Mouse (Mus musculus): Measurements from ENCODE around the gene Rhbdl2. TPM values are rescaled to one million over a fixed set of nuclear protein-coding genes. Genes with fewer than 3 reads are reported as not detected.
A peak's percentile ranks its signal among the peaks of the same experiment; 100 is the strongest.

Gene Rhbdl2
- polyA plus RNA-seq, 1 experiment from 2014 or later, result 19.0 TPM

- no peaks in the 10 kb centered on the region for H3K27me3 ChIP-seq
- no peak for TF ChIP-seq CTCF (IDR thresholded peaks at IDR 0.05)
- ChIA-PET CTCF (interaction anchor here (1.0 to 2.6 kb wide), 2 partner anchors 15 to 56 kb away, joined by 3 to 8 read pairs; no protein-coding TSS in a partner anchor), POLR2A (no interaction called here)
- DNase-seq (ENCODE audit: low read depth, low spot score) (peak; percentile 93), ATAC-seq (peak; percentile 91)
- in situ Hi-C loops (cut with MboI; ENCODE audit: low pct_unique_long_range_greater_than_20kb), result no loop called here
Measured at GRCm38 (mm10) chr4:123814030-123814501, 26.4 kb downstream of the Rhbdl2 start.

DNA sequence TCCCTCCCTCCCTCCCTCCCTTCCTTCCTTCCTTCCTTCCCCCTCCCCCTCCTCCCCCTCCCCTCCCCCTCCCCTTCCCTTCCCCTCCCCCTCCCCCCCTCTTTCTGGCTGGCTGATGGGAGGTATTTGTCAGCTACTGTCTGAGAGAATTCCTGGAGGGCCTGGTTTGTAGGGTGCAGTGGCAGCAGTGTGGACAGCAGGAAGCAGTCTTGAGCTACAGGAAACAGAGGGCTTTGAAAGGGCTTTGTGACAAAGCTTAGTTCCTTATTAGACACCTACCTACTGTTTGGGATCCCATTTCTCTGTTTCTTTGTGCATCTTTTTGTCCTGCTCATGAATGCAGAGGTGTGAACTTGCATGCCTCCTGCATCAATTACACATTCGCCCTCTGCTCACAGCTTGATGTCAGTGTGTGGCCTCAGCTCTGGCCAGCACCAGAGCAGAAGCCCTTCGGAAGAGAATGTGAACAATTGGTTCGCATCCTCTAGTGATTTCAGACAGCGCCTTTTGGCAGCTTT lies 31.5 kb downstream of the Rhbdl2 start:
- peak; percentile 53 for TF ChIP-seq CTCF (IDR thresholded peaks at IDR 0.05)
- in situ Hi-C loops (cut with MboI; ENCODE audit: low pct_unique_long_range_greater_than_20kb), result no loop called here
- H3K27me3 ChIP-seq, result no peaks in the 10 kb centered on the region
- ATAC-seq (no peak), DNase-seq (ENCODE audit: low read depth, low spot score) (no peak)
- ChIA-PET POLR2A (no interaction called here), CTCF (interaction anchor here (1.5 to 2.0 kb wide), 2 partner anchors 79 to 81 kb away, joined by 5 to 9 read pairs; no protein-coding TSS in a partner anchor)

DNA sequence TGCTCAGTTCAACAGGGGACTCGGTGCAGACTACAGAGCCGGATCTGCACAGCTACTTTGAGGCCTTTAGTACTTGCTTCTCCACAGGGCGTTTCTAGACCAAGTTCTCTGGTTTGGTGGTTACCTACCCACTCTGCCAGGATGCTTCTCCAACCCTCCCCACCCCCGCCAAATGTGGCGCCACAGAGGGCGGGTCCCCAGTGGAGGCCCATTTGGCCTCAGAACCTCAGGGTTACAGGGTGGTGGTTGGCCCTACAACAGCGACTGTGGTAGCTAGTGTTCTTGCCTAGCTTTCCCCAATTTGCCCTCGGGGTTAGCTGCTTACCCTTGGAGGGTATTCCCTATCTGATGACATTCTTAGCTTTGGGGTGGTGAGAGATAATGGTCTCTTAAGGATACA lies 54.5 kb downstream of the Rhbdl2 start:
- DNase-seq (ENCODE audit: low read depth, low spot score) (no peak), ATAC-seq (no peak)
- ChIA-PET CTCF (no interaction called here), POLR2A (no interaction called here)
- no peak for TF ChIP-seq CTCF (IDR thresholded peaks at IDR 0.05)
- H3K27me3 ChIP-seq, result no peaks in the 10 kb centered on the region
- in situ Hi-C loops (cut with MboI; ENCODE audit: low pct_unique_long_range_greater_than_20kb), result no loop called here

GRCm38 (mm10) chr4:123856888-123857287 lies 69.2 kb downstream of the Rhbdl2 start:
- no peak for ATAC-seq
- H3K27me3 ChIP-seq, result no peaks in the 10 kb centered on the region
- no peak for DNase-seq (ENCODE audit: low read depth, low spot score)
- ChIA-PET POLR2A (no interaction called here), CTCF (interaction anchor here (1.1 kb wide), 1 partner anchor 42 kb away, joined by 3 read pairs; no protein-coding TSS in a partner anchor)
- in situ Hi-C loops (cut with MboI; ENCODE audit: low pct_unique_long_range_greater_than_20kb), result no loop called here
- TF ChIP-seq CTCF (IDR thresholded peaks at IDR 0.05), result no peak

DNA sequence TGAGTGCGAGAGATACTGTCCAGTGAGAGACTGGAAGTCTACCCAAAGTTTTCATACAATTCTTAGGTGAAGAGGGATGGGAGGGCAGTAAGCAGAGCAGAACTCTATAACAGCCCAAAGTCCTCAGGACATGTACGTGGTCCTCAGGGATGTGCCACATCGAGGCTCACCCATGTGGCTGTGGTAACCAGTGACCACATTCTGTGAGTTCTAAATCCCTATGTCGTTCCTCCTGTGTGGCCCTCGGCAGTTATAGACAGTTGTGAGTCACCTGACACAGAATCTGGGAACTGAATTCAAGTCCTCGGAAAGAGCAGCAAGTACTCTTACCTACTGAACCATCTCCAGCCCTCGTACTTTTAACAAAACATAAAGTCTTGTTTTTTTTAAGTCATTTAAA lies 70.4 kb downstream of the Rhbdl2 start:
- CTCF ChIA-PET, result no interaction called here
- in situ Hi-C loops (cut with MboI; ENCODE audit: low pct_unique_long_range_greater_than_20kb), result no loop called here

GRCm38 (mm10) chr4:123859379-123859778 lies 71.7 kb downstream of the Rhbdl2 start, which contains the start of gene 4933427I04Rik:
Gene 4933427I04Rik, plus strand, starts transcription at chr4:123859679.
- ChIA-PET POLR2A (interaction anchor here (0.6 kb wide), 1 partner anchor 73 kb away, joined by 4 read pairs; no protein-coding TSS in a partner anchor), CTCF (no interaction called here)
- in situ Hi-C loops (cut with MboI; ENCODE audit: low pct_unique_long_range_greater_than_20kb), result no loop called here
- ATAC-seq (no peak), DNase-seq (ENCODE audit: low read depth, low spot score) (no peak)
- H3K27me3 ChIP-seq, result no peaks in the 10 kb centered on the region
- no peak for TF ChIP-seq CTCF (IDR thresholded peaks at IDR 0.05)

More for the DNA sequence above, 70.4 kb downstream of the Rhbdl2 start:
- no peak for DNase-seq (ENCODE audit: low read depth, low spot score)
- no peaks in the 10 kb centered on the region for H3K27me3 ChIP-seq
- ATAC-seq, result no peak
- POLR2A ChIA-PET, result no interaction called here
- TF ChIP-seq CTCF (IDR thresholded peaks at IDR 0.05), result no peak

GRCm38 (mm10) chr4:123859803-123860202 lies 72.1 kb downstream of the Rhbdl2 start:
- ATAC-seq (peak; percentile 39), DNase-seq (ENCODE audit: low read depth, low spot score) (peak; percentile 48)
- no peaks in the 10 kb centered on the region for H3K27me3 ChIP-seq
- no peak for TF ChIP-seq CTCF (IDR thresholded peaks at IDR 0.05)
- in situ Hi-C loops (cut with MboI; ENCODE audit: low pct_unique_long_range_greater_than_20kb), result no loop called here
- ChIA-PET POLR2A (interaction anchor here (0.6 kb wide), 1 partner anchor 73 kb away, joined by 4 read pairs; no protein-coding TSS in a partner anchor), CTCF (no interaction called here)

- no peaks in the 10 kb centered on the region for H3K27me3 ChIP-seq
- no peak for TF ChIP-seq CTCF (IDR thresholded peaks at IDR 0.05)
- no peak for DNase-seq (ENCODE audit: low read depth, low spot score)
- ChIA-PET CTCF (interaction anchor here (1.1 kb wide), 2 partner anchors 11 to 39 kb away, joined by 3 to 4 read pairs; no protein-coding TSS in a partner anchor), POLR2A (no interaction called here)
- no peak for ATAC-seq
- in situ Hi-C loops (cut with MboI; ENCODE audit: low pct_unique_long_range_greater_than_20kb), result no loop called here
Measured at GRCm38 (mm10) chr4:123860621-123861020, 72.9 kb downstream of the Rhbdl2 start.

Other genes with a start within 250 kb of the Rhbdl2 start
- 84.1 TPM for gene Macf1, start 103.5 kb upstream of the Rhbdl2 start, polyA plus RNA-seq (2021)
- 64.3 TPM for gene Ndufs5, start 69.7 kb upstream of the Rhbdl2 start, polyA plus RNA-seq (2021)
- gene Akirin1, start 37.5 kb upstream of the Rhbdl2 start, polyA plus RNA-seq (2021), result 30.5 TPM
- 0.09 TPM for gene 4933427I04Rik, start 71.8 kb downstream of the Rhbdl2 start, polyA plus RNA-seq (2021)
- gene Mycbp, start 117.0 kb downstream of the Rhbdl2 start, polyA plus RNA-seq (2021), result 45.4 TPM
- 80.9 TPM for gene Rragc, start 129.6 kb downstream of the Rhbdl2 start, polyA plus RNA-seq (2021)
- 0.19 TPM for gene 4930535I16Rik, start 130.1 kb downstream of the Rhbdl2 start, polyA plus RNA-seq (2021)